Mouse (Mus musculus) myocyte (in vitro differentiated cells): ENCODE measurements around the gene Rhoa.

Source experiments
- E2F4 ChIP-seq: IDR thresholded peaks from one replicate; pipeline ENCODE4 v1.6.1; 2011; ENCODE audit warnings: mild to moderate bottlenecking, control low read depth, moderate library complexity; ENCODE audit not compliant: insufficient read depth
- POLR2A ChIP-seq: IDR thresholded peaks from one replicate; pipeline ENCODE4 v1.6.1; 2011; ENCODE audit warnings: low read depth, mild to moderate bottlenecking, control low read depth, moderate library complexity; ENCODE audit not compliant: insufficient read length

GRCm38 (mm10) chr9:108278697-108279450 is 27.1 kb upstream of the Rhoa start:
- TF ChIP-seq POLR2A: no peak
- TF ChIP-seq E2F4: no peak
